Mouse (Mus musculus) yolk sac, embryonic 10.5 days (tissue): ENCODE measurements around the gene Ssty1.
"Not testable (repeated sequence)": the region's sequence is repeated elsewhere in the genome, so short reads cannot be mapped to it uniquely, and the experiment has no call there.

Experiments used
- DNase-seq: peaks from one replicate; pipeline ENCODE4 v3.0.0-alpha.2; 2017; ENCODE audit warnings: low spot score

The Ssty1 gene

GRCm38 (mm10) chrY:18088816-18089215 is at the start of gene Ssty1:
Ssty1 (plus strand) TSS chrY:18089116.
- not testable (repeated sequence) for DNase-seq

- DNase-seq = not testable (repeated sequence)
These were observed 27.2 kb upstream of the Ssty1 start, which contains the start of gene Gm21764 for GRCm38 (mm10) chrY:18061712-18062111. Gm21764 (minus strand) TSS chrY:18061812.
